Mouse (Mus musculus): ENCODE measurements at regions not wholly inside any gene's neighbourhood (a gene's known extent, or its start where the extent isn't known, plus 50 kb on each side); places are given as distances from the start of the nearest gene placed in this dataset.

DNA sequence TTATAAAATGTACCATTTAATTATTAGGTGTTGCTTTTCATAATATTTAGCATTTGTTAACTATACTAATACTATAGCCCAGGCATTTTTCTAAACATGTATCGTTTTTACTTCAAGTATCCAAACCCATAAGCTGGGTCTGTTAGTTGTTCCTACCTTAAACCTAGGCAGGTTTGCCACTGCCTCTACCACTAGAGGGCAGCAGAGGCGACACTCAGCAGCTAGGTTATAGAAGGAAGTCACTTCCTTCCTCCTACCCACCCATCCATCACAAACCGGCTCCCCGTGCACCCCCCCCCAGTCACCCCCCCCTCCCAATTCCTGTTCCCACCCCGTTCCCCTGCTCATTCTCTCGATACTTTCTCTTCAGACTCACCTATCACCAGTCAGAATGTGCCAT lies 150.6 kb downstream of the Cct6b start:
- Histone ChIP-seq H3K4me3 (no peak overlapping the region), H3K27ac (replicated peaks) (no peak overlapping the region), H3K9ac (replicated peaks) (no peak overlapping the region), H3K9me3 (no peaks in the 10 kb centered on the region), H3K4me1 (peaks cover 16% of the 10 kb centered on the region), H3K36me3 (no peaks in the 10 kb centered on the region), H3K27me3 (peaks cover 6% of the 10 kb centered on the region), H3K4me2 (replicated peaks) (no peak overlapping the region)
- 20% methylated on average over 6 of the region's 6 CpGs for WGBS
- ATAC-seq (ENCODE audit: low FRiP score, low read depth), result no peak; the same call in 1 of the 2 replicates

- Histone ChIP-seq H3K27me3 (no peaks in the 10 kb centered on the region), H3K9ac (replicated peaks) (no peak overlapping the region), H3K27ac (replicated peaks) (no peak overlapping the region), H3K36me3 (no peaks in the 10 kb centered on the region), H3K4me3 (no peak overlapping the region), H3K9me3 (no peaks in the 10 kb centered on the region), H3K4me2 (replicated peaks) (no peak overlapping the region), H3K4me1 (peaks cover 10% of the 10 kb centered on the region; the same call in 1 of the 2 replicates)
- ATAC-seq (ENCODE audit: low FRiP score, low read depth), result no peak
Observed at GRCm38 (mm10) chr11:82612026-82612425, 152.1 kb downstream of the Cct6b start.

DNA sequence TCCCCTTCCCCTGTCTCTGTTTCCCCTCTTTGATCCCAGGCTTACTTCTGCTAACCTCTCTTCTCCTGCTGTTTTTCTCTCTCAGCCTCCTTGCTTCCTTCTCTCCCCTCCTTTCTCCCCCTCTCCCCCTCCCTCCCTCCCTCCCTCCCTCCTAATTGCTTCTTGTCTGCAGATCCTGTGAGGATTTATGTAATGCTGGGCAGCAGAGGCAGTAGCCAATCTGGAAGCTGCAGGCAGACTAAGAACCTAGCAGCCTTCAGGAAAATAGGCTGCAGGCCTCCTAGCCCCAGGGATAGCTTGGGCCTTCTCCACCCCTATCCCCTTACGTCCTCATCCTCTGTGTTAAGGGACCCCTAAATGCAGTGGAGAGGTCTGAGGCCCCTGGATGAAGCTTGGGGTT lies 155.2 kb downstream of the Cct6b start:
- no peaks in the 10 kb centered on the region for H3K36me3 ChIP-seq
- no peak overlapping the region for H3K4me3 ChIP-seq
- H3K4me2 ChIP-seq (replicated peaks), result no peak overlapping the region
- 0 out of 2 replicates have a peak, but pooled peaks cover under 1% of the 10 kb centered on the region for H3K27me3 ChIP-seq
- no peaks in the 10 kb centered on the region for H3K9me3 ChIP-seq
- H3K27ac ChIP-seq (replicated peaks), result 0 out of 2 replicates have a peak overlapping the region, but pooled peaks have one; percentile 16
- H3K9ac ChIP-seq (replicated peaks), result no peak overlapping the region
- ATAC-seq (ENCODE audit: low FRiP score, low read depth), result no peak
- 53% methylated on average over 1 of the region's 1 CpGs for WGBS
- H3K4me1 ChIP-seq, result peaks cover 5% of the 10 kb centered on the region; the same call in 1 of the 2 replicates

DNA sequence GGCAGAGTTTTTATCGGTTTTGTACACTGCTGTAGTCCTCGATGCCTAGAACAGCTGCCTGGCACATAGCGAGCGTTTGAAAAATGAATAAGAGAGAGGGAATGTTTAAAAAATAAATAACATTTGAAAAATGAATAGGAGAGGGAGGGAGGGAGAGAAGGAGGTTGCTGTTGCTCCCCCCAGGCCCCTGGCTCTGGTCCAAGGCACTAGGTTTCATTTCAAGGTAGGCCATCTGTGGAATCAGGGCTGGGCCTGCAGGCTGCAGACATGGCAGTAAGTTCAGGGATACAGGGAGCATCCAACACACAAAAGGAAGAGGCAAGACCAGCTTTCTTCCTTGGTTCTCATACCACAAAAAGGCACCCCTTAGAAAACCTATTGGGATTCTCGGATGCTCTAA lies 156.5 kb downstream of the Cct6b start:
- H3K4me3 ChIP-seq, result no peak overlapping the region
- H3K4me2 ChIP-seq (replicated peaks), result no peak overlapping the region
- H3K36me3 ChIP-seq, result no peaks in the 10 kb centered on the region
- no peak overlapping the region for H3K9ac ChIP-seq (replicated peaks)
- ATAC-seq (ENCODE audit: low FRiP score, low read depth), result no peak
- WGBS, result 85% methylated on average over 5 of the region's 5 CpGs
- 0 out of 2 replicates have a peak, but pooled peaks cover 4% of the 10 kb centered on the region for H3K27me3 ChIP-seq
- H3K4me1 ChIP-seq, result peaks cover 13% of the 10 kb centered on the region; the same call in 1 of the 2 replicates
- H3K9me3 ChIP-seq, result no peaks in the 10 kb centered on the region
- H3K27ac ChIP-seq (replicated peaks), result no peak overlapping the region

DNA sequence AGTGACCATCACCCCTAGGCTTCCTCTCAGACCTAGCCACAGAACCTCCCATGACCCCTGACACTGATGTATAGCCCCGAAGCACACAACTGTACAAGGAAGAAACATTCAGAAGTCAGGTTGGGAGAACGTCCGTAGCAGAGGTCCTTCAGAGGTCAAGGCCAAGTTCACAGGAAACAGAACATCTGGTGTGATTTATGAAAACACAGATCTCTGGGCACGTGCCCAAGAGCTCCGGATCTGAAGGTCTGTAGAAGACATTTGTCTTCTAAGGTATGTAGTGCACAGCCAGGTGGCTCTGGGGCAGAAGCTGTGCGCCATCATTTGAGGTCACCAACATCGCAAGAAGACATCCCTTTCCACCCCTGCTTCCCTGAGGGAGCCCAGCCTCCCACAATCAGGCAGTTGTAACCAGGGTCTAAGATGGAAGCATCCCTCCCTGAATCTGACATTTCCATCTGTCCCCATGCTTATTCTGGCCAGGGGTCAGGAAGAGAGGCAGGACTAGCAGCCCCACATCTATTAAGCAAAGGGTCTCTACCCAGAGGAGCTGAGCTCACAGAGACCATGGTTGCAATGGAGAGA lies 159.8 kb downstream of the Cct6b start:
- Histone ChIP-seq H3K9ac (replicated peaks) (no peak overlapping the region), H3K4me3 (no peak overlapping the region), H3K27me3 (peaks cover 19% of the 10 kb centered on the region), H3K9me3 (no peaks in the 10 kb centered on the region), H3K4me1 (peaks cover 17% of the 10 kb centered on the region; the same call in 1 of the 2 replicates), H3K27ac (replicated peaks) (no peak overlapping the region), H3K36me3 (no peaks in the 10 kb centered on the region), H3K4me2 (replicated peaks) (no peak overlapping the region)
- WGBS, result 86% methylated on average over 7 of the region's 7 CpGs
- no peak for ATAC-seq (ENCODE audit: low FRiP score, low read depth)

- 9% methylated on average over 11 of the region's 11 CpGs for WGBS
- Histone ChIP-seq H3K4me2 (replicated peaks) (no peak overlapping the region), H3K27ac (replicated peaks) (peak overlapping the region; percentile 35; the same call in 1 of the 2 replicates), H3K36me3 (no peaks in the 10 kb centered on the region), H3K4me3 (no peak overlapping the region), H3K9me3 (no peaks in the 10 kb centered on the region), H3K9ac (replicated peaks) (no peak overlapping the region), H3K4me1 (peaks cover 15% of the 10 kb centered on the region; the same call in 1 of the 2 replicates), H3K27me3 (peaks cover 30% of the 10 kb centered on the region)
- no peak for ATAC-seq (ENCODE audit: low FRiP score, low read depth)
Observed at GRCm38 (mm10) chr11:82602818-82603217, 161.3 kb downstream of the Cct6b start.

DNA sequence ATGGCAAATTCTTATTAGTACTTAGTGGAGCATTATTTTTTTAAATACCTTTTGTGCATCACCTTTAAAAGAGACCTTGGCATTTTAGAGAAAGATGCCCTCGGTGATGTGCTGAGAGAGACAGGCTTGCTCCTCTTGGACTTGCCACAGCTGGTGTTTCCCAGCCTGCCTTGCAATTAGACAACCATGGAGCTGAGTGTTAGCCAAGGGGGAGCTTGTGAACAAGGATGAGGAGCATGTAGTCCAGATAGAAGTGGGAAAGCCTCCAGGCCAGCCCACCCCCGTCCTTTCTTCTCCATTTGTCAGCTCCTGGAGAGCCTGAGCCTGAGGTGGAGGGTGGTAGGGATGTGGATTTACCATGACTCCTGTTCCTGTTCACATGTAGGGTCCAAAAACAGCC lies 161.9 kb downstream of the Cct6b start:
- Histone ChIP-seq H3K27ac (replicated peaks) (no peak overlapping the region), H3K36me3 (no peaks in the 10 kb centered on the region), H3K27me3 (peaks cover 30% of the 10 kb centered on the region), H3K9ac (replicated peaks) (no peak overlapping the region), H3K4me1 (peaks cover 17% of the 10 kb centered on the region; the same call in 1 of the 2 replicates), H3K4me2 (replicated peaks) (no peak overlapping the region), H3K9me3 (no peaks in the 10 kb centered on the region), H3K4me3 (no peak overlapping the region)
- WGBS, result 46% methylated on average over 2 of the region's 2 CpGs
- no peak for ATAC-seq (ENCODE audit: low FRiP score, low read depth)

- ATAC-seq (ENCODE audit: low FRiP score, low read depth), result no peak
- no peak overlapping the region for H3K4me3 ChIP-seq
- no peak overlapping the region for H3K27ac ChIP-seq (replicated peaks)
- WGBS, result 79% methylated on average over 9 of the region's 9 CpGs
- H3K27me3 ChIP-seq, result peaks cover 34% of the 10 kb centered on the region
- H3K9ac ChIP-seq (replicated peaks), result no peak overlapping the region
- no peaks in the 10 kb centered on the region for H3K36me3 ChIP-seq
- H3K4me2 ChIP-seq (replicated peaks), result no peak overlapping the region
- H3K4me1 ChIP-seq, result peaks cover 17% of the 10 kb centered on the region; the same call in 1 of the 2 replicates
- H3K9me3 ChIP-seq, result no peaks in the 10 kb centered on the region
Observed at GRCm38 (mm10) chr11:82600151-82600550, 164.0 kb downstream of the Cct6b start.

- no peak for ATAC-seq (ENCODE audit: low FRiP score, low read depth)
- Histone ChIP-seq H3K9ac (replicated peaks) (no peak overlapping the region), H3K27me3 (peaks cover 30% of the 10 kb centered on the region), H3K4me3 (no peak overlapping the region), H3K27ac (replicated peaks) (no peak overlapping the region), H3K4me1 (peaks cover 10% of the 10 kb centered on the region; the same call in 1 of the 2 replicates), H3K9me3 (no peaks in the 10 kb centered on the region), H3K36me3 (no peaks in the 10 kb centered on the region), H3K4me2 (replicated peaks) (no peak overlapping the region)
- WGBS, result 23% methylated on average over 6 of the region's 6 CpGs
Observed at GRCm38 (mm10) chr11:82597757-82598156, 166.4 kb downstream of the Cct6b start.

DNA sequence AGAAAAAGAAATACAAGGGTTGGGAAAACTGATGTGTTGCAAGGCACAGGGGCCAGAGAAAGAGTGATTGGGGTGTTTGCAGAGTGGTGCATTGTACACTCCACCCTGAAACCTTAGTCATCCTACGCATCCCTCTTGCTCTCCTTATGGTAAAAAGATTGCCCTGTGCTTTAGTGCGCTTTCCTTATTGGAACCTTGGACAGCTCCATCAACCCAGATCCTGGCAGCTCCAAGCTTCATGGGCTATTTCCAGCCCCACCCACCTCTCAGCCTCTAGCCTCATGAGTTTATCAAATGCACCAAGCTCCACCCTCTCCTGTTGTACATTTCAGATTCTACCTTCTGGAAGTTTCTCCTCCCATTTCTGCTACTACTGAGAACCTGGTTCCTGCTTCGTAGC lies 167.3 kb downstream of the Cct6b start:
- H3K27ac ChIP-seq (replicated peaks), result no peak overlapping the region
- whole genome bisulfite sequencing, result 71% methylated on average over 3 of the region's 3 CpGs
- no peaks in the 10 kb centered on the region for H3K36me3 ChIP-seq
- peaks cover 5% of the 10 kb centered on the region; the same call in 1 of the 2 replicates for H3K4me1 ChIP-seq
- H3K4me2 ChIP-seq (replicated peaks), result no peak overlapping the region
- no peak for ATAC-seq (ENCODE audit: low FRiP score, low read depth)
- H3K9ac ChIP-seq (replicated peaks), result no peak overlapping the region
- peaks cover 30% of the 10 kb centered on the region for H3K27me3 ChIP-seq
- H3K4me3 ChIP-seq, result no peak overlapping the region
- no peaks in the 10 kb centered on the region for H3K9me3 ChIP-seq

GRCm38 (mm10) chr11:82589761-82590160 lies 174.4 kb downstream of the Cct6b start:
- H3K9ac ChIP-seq (replicated peaks), result no peak overlapping the region
- 89% methylated on average over 2 of the region's 2 CpGs for WGBS
- H3K4me1 ChIP-seq, result no peaks in the 10 kb centered on the region
- no peaks in the 10 kb centered on the region for H3K36me3 ChIP-seq
- no peak overlapping the region for H3K27ac ChIP-seq (replicated peaks)
- no peak overlapping the region for H3K4me3 ChIP-seq
- no peaks in the 10 kb centered on the region for H3K27me3 ChIP-seq
- no peaks in the 10 kb centered on the region for H3K9me3 ChIP-seq
- no peak overlapping the region for H3K4me2 ChIP-seq (replicated peaks)
- ATAC-seq (ENCODE audit: low FRiP score, low read depth), result no peak

GRCm38 (mm10) chr11:82588744-82589143 lies 175.4 kb downstream of the Cct6b start:
- 88% methylated on average over 5 of the region's 5 CpGs for WGBS

More at GRCm38 (mm10) chr11:82588744-82589143, 175.4 kb downstream of the Cct6b start:
- ATAC-seq (ENCODE audit: low FRiP score, low read depth), result no peak
- Histone ChIP-seq H3K27me3 (no peaks in the 10 kb centered on the region), H3K4me1 (no peaks in the 10 kb centered on the region), H3K36me3 (no peaks in the 10 kb centered on the region), H3K9me3 (no peaks in the 10 kb centered on the region), H3K27ac (replicated peaks) (no peak overlapping the region), H3K4me3 (no peak overlapping the region), H3K4me2 (replicated peaks) (no peak overlapping the region), H3K9ac (replicated peaks) (no peak overlapping the region)

Data from midbrain, embryonic 12.5 days (tissue).